ENCODE assay signal across 22 mouse cellular contexts in genomic region chr5:38441088-38441839, GRCm38 (mm10).
DNase-seq lines count a peak whose midpoint lies in the region; ATAC-seq and TF ChIP-seq lines count a peak whose summit lies in the region.
"Had no signal": no experiment of that assay in that cellular context is flagged by ENCODE, and none has a peak within 500 bp of the region (broad histone marks: within the 10 kb centered on the region; RNA-seq: fewer than 3 reads in every experiment).

No protein-coding gene starts in this region.

- H3K9me3 ChIP-seq in kidney, postnatal 0 days (replicated peaks; ENCODE audit: low read length) = no peaks in the 10 kb centered on the region
- H3K9me3 ChIP-seq: limb, embryonic 10.5 days; lung, embryonic 15.5 days had no signal

- DNase-seq in cerebellum, adult 11-12 months = peak; percentile 32
- DNase-seq in cerebellum, postnatal 4 days (ENCODE audit: low spot score in 2 of 2) = no peak
- peak; percentile 1 for DNase-seq in kidney, postnatal 0 days (ENCODE audit: low spot score)
- no peak for DNase-seq in kidney, postnatal 14 days
- DNase-seq in cerebellum, adult 2 months = peak; percentile 30 to 33
- DNase-seq in cerebellum, postnatal 25 days = peak; percentile 26 to 45
- no peak for DNase-seq in gastrocnemius, postnatal 36 days
- DNase-seq: adrenal gland, postnatal 36 days; heart, adult 18-20 months; liver; lung, postnatal 36 days; midbrain, embryonic 14.5 days; thymus, adult 2 months; thymus, postnatal 4 days had no signal

- no peak for TF ChIP-seq POLR2A in cerebellum, adult 2 months (IDR thresholded peaks at IDR 0.05; ENCODE audit: borderline replicate concordance, insufficient read depth, low read length)

- H3K4me3 ChIP-seq in kidney, postnatal 0 days (replicated peaks; ENCODE audit: low read depth, low read length) = no peak overlapping the region
- no peak overlapping the region for H3K4me3 ChIP-seq in cerebellum, adult 2 months (replicated peaks; ENCODE audit: insufficient read depth, low read depth, low read length)
- H3K4me3 ChIP-seq: heart, embryonic 13.5 days; left cerebral cortex, adult 2 months; limb, embryonic 10.5 days; liver, embryonic 15.5 days; lung, embryonic 15.5 days; megakaryocyte, embryonic 14.5 days had no signal

- no peaks in the 10 kb centered on the region for H3K27me3 ChIP-seq in kidney, postnatal 0 days (ENCODE audit: insufficient read depth, low read length)
- H3K27me3 ChIP-seq in cerebellum, adult 2 months (ENCODE audit: control insufficient read depth, insufficient read depth, low read length) = no peaks in the 10 kb centered on the region
- H3K27me3 ChIP-seq: heart, embryonic 13.5 days; liver, embryonic 15.5 days; lung, embryonic 15.5 days; megakaryocyte, embryonic 14.5 days had no signal

- ATAC-seq in kidney, postnatal 0 days (replicated peaks; ENCODE audit: low FRiP score, low read depth) = no peak
- ATAC-seq in monocyte, adult 5-6 weeks (replicated peaks; ENCODE audit: insufficient number of reproducible peaks, low FRiP score, low TSS enrichment, poor library complexity, severe bottlenecking) = no peak
- ATAC-seq: intestine, postnatal 0 days had no signal

- TF ChIP-seq CTCF in kidney, postnatal 0 days (IDR thresholded peaks at IDR 0.05; ENCODE audit: low read depth) = no peak
- TF ChIP-seq CTCF in cerebellum, adult 2 months (IDR thresholded peaks at IDR 0.05; ENCODE audit: borderline replicate concordance, insufficient read depth, low read depth, low read length) = no peak

- intact Hi-C loops in gastrocnemius, postnatal 36 days (cut with DNase I) = no loop called here

- H3K4me2 ChIP-seq in kidney, postnatal 0 days (ENCODE audit: low read length) = no peak overlapping the region
- H3K4me2 ChIP-seq: heart, embryonic 13.5 days; liver, embryonic 15.5 days; lung, embryonic 15.5 days had no signal

- no peaks in the 10 kb centered on the region for H3K4me1 ChIP-seq in kidney, postnatal 0 days (replicated peaks; ENCODE audit: insufficient read depth, low read length)
- peaks cover 21% of the 10 kb centered on the region for H3K4me1 ChIP-seq in cerebellum, adult 2 months (ENCODE audit: control insufficient read depth, insufficient read depth, low read length)
- H3K4me1 ChIP-seq: heart, embryonic 13.5 days; limb, embryonic 10.5 days; liver, embryonic 15.5 days; lung, embryonic 15.5 days; megakaryocyte, embryonic 14.5 days had no signal

- H3K27ac ChIP-seq in kidney, postnatal 0 days = no peak overlapping the region
- peak overlapping the region; percentile 47 for H3K27ac ChIP-seq in cerebellum, adult 2 months (ENCODE audit: insufficient read depth, low read length)
- H3K27ac ChIP-seq: heart, embryonic 13.5 days; left cerebral cortex, adult 2 months; limb, embryonic 10.5 days; liver, embryonic 15.5 days; lung, embryonic 15.5 days had no signal

- H3K36me3 ChIP-seq in kidney, postnatal 0 days (ENCODE audit: insufficient read depth, low read length) = no peaks in the 10 kb centered on the region
- H3K36me3 ChIP-seq: heart, embryonic 13.5 days; limb, embryonic 10.5 days; lung, embryonic 15.5 days had no signal

- no peak overlapping the region for H3K9ac ChIP-seq in kidney, postnatal 0 days (ENCODE audit: low read depth, low read length)
- H3K9ac ChIP-seq: heart, embryonic 13.5 days; liver, embryonic 15.5 days; lung, embryonic 15.5 days had no signal

- WGBS in kidney, postnatal 0 days = 67% methylated on average over 10 of the region's 10 CpGs
- WGBS in cerebellum, adult 2 months = 51% methylated on average over 10 of the region's 10 CpGs

Comparison
In these comparisons a context has a peak if more than half of its experiments do, and no peak if none do; other contexts are left out.
1. DNase-seq: peak in cerebellum, adult 11-12 months (single experiment), kidney, postnatal 0 days (single experiment), cerebellum, adult 2 months (2 of 2) and cerebellum, postnatal 25 days (2 of 2); none in cerebellum, postnatal 4 days (0 of 2), kidney, postnatal 14 days (single experiment) and gastrocnemius, postnatal 36 days (0 of 2).